Mouse (Mus musculus): ENCODE results near the gene Lyar. TPM values are rescaled to one million over a fixed set of nuclear protein-coding genes. Genes with fewer than 3 reads are reported as not detected.

Lyar gene
- total RNA-seq (2021) = 10 to 100 TPM; 21.3 to 22.0 TPM
- long read RNA-seq, experiment 1, transcript Lyar-201 (9 exons, 1,563 nt) = major isoform, 33 of 48 reads
- long read RNA-seq, experiment 1, partial matches to known transcripts = 2 of 48 reads
- long read RNA-seq, experiment 1, other reads (novel, unspliced or antisense) = 13 of 48 reads
- long read RNA-seq, experiment 2, transcript Lyar-201 (9 exons, 1,563 nt) = major isoform, 25 of 32 reads
- long read RNA-seq, experiment 2, partial matches to known transcripts = 1 of 32 reads
- long read RNA-seq, experiment 2, other reads (novel, unspliced or antisense) = 6 of 32 reads

DNA sequence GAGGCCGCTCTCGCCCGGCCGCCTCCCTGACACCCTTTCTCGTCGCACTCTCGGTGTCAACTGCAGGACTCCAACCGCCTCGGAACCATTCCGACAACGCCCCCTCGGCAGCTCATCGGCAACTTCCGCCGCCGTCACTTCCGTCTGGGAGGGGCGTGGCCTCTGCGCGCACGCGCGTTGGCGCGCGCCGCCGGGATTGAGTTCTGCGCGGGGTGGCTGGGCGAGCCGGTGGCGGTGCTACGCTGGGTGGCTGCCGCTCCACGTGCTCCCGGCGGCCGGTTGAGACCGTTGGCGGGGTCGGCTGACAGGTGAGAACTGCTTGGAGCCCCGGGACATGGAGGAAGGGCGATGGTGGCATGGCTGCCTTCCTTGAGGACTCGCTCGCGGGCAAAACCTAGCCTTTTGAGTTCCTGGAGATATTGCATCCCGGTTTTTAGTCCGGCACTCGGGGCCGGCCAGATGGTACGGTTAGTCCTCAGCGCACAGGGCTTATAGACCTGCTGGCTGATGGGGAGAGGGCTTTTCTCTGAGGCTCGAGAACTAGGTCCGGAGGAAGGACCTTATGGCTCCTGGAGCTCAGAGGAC is at the start of gene Lyar, which contains the start of gene Zbtb49:
TSS of gene Lyar (plus strand) at position 143 of the 585 bp plus-strand sequence.
TSS of gene Zbtb49 (minus strand) at position 130 of the 585 bp plus-strand sequence.
- peak; percentile 94 for DNase-seq (ENCODE audit: low spot score)

DNA sequence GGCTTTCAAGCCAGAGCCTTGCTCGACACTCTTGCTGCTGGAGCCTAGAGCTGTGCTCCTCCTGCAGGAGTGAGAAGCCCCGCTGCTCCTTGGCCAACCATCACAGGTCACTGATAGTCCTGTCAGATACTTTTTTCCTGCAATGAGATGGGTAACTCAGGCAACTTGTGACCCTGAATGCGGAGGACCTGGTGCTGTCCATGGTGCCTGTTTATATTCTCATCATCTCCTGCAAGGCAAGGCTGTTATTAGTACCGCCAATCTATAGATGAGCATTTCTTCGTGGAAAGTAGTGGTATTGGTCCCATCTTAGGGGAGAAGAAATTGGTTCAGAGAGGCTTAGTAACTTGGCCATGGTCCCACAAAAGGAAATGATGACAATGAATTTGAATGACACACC is 46.5 kb upstream of the Lyar start:
- DNase-seq (ENCODE audit: low spot score) = no peak

DNA sequence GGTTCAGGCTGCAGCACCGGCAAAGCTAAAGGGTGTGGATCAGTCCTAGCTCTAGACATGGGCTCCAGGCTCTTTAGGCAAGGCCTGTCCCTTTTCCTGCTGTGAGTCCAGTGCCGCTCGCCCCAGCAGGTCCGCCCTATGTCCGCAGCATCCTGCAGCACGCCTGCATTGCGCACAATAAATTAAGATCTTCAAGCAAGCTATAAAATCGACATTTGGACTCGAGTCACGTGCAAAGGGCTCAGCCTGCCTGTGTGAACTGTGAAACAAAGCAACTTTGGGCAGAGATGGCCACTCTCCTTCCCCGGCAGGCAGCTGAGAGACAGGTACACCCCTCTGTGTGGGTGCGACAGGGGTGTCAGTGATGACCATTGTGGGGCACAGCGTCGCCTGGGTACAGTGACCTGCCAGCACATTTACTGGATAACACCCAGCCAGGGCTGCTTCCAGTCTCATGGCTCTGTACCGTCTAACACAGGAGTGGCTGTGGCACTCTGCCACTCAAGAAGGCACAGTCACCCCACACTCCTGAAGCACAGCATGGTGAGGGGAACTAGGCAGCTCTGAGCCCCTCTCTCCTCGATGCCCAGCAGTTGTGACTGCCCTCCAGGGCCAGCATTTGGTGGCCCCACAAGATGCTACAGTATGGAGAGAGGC is 45.9 kb upstream of the Lyar start:
- no peak for DNase-seq (ENCODE audit: low spot score)

DNA sequence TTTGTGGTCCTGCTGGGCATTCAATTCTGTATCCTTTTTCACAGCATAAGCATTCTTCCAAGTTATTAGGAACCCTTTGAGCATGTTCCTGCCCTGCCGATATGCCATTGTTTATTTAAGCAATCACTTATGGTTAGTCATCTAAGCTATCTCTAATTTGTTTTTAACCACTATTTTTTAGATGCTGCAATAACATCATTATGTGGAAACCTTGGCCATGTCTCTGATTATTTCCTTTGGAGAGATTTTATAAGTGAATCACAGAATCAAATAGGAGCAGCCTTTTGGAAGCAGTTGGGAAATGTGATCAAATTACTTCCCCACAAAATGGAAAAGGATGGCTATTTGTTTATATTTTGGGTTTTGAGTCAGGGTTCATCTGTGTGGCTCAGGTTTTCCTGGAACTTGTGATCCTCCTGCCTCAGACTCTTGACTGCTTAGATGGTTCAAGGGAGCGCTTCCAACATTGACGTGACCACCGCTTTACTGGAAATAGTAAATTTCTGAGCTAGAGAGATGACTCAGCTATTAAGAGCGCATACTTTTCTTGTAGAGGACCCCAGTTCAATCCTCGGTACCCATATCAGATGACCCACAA is 35.5 kb upstream of the Lyar start:
- DNase-seq (ENCODE audit: low spot score) = no peak

DNA sequence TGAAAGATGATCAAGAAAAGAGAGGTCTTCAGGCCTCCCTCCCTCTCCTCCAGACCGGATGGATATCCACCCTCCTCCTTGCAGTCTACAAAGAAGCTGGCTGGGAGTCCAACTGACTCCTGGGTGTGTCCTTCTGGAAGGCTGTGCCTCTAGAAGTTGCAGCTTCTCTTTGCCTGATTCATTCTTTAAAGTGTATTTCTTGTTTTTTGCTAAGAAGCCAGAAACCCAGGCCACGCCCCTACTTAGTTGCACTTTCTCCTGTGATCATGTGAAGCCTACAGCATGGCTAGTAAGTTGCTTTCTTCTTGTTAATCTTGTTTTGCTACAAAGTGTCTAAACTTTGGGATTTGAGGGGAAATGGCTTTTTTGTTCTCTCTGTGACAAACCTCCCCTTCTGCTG is 33.3 kb upstream of the Lyar start:
- DNase-seq (ENCODE audit: low spot score) = peak; percentile 4

DNA sequence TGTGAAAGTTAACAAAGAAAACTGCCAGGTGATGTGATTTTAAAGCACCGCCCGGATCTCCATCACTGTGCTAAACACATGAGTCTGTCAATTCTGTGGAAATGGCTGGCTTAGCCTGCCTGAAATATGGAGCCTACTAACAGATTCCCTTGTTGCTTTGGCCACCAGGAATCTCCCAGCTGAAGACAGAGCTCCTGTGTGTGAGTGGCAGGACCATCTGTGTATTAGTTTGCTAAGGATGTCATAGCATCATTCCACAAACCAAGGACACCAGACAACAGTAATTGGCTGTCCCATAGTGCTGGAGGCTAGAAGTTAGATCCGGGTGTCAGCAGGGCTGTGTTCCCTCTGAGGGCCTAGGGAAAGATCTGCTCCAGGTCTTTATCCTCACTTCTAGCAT is 29.4 kb upstream of the Lyar start:
- no peak for DNase-seq (ENCODE audit: low spot score)

DNA sequence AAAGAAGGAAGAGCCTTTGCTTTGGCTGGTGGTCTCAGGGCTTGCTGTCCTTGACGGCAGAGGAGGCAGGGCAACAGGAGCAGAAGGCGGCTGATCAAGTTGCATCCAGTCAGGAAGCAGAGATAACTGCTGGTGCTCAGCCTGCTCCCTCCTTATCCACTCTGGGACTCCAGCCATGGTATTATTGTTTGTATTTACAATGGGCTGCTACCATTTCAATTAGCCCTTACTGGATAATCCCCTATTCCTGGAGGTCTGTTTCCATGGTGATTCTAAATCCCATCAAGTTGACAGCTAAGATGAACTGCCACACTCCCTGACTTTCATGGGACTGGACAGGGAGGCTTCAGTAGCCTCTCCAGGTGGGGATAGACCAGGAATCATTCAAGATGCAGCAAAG is 25.3 kb upstream of the Lyar start:
- no peak for DNase-seq (ENCODE audit: low spot score)

DNA sequence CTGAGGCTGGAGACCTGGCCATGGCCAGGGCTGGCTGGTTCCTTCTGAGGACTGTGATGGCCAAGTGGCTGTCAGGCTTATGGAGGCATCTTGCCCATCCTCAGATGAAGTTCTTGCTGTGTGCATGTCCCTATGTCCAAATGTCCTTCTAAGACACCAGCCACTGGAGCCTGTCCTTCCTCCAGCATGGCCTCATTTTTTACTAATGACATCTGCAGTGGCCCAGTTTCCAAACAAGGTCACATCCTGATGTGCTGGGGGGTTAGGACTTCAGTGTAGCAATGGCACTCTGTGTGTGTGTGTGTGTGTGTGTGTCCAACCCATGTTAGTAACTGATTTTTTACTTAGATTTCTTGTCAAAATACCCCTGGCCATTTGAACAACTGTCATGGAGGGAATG is 24.3 kb upstream of the Lyar start:
- no peak for DNase-seq (ENCODE audit: low spot score)

DNA sequence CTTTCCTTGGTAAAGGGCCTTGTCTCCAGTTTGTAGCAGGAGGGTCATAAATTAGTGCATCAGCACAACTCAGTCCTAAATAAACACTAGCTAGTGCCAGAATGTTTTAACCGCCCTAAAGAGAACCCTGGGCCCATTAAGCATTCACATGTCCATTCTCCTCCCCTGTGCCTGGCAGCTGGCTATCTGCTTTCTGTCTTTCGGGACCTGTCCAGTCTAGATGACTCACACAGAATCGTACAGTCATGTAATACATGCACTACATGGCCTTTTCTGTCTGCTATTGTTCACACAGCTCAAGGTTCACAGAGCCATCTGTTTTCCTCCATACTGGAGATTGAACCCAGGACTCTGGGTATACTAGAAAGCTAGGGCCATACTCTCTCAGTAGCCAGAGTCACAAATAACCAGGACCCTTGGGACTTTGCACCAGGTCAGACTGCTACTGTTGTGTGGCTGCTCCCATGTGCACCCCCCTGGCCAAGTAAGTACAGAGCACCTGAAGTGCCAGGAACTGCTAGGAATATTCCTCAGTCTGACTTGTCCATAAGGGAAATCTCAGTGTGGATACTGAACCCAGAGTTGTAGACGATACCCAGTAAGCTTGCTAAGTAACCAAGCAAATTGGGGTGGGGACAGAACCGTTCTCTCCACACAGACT is 23.3 kb upstream of the Lyar start:
- DNase-seq (ENCODE audit: low spot score) = no peak

DNA sequence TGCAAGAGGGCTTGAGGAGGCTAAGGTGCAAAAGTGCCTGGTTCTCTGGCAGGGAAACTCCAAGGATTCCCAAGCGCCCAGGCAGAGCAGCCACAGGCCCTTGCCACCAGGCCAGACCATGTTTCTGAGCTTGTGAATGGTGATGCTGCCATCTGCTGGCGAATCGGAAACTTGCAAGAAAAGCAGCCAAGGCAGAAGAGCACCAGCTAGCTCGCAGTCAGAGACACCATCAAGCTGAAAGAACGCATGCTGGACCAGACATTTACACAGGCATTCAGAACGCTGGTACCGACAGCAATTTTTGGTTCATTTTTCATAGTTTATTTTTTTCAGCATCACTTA is 22.8 kb upstream of the Lyar start:
- DNase-seq (ENCODE audit: low spot score) = peak; percentile 80

DNA sequence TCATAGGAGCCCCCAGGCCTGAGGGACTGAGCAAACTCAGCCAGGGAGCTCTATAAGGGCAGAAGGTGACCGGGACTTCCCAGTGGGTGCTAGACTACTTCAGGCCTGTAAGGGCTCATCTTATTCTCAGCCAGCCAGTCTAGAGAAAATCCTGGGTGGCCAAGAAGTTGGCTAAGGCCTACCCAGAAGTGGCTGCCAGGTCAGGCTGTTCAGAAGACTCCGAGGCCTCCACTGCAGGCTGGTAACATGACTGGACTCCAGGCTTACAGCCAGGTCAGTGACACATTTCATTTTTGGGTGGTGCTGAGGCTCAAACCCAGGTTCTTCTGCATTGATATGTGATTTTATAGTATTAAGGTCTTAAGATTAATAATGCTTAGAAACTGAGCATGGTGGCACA is 20.6 kb upstream of the Lyar start:
- no peak for DNase-seq (ENCODE audit: low spot score)

DNA sequence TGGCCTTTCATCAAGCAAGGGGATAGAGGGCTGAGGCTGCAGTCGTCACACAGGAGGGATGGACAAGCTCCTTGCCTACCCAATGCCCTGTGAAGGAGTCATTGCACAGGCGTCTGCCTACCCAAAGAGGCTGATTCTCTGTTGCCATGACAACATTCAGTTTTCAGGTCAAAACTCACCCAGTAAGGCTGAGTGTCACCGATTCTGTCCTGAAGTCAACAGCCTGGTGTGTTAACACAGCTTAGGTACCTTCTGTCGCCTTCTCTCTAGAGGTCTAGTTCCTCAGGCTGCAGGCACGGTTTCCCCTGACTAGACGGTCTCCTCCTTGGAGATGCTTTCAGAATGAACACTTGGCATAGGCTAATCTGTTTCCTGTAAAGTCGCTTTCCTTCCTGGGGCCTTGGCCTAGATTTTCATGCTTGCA is 15.0 kb upstream of the Lyar start:
- no peak for DNase-seq (ENCODE audit: low spot score)

DNA sequence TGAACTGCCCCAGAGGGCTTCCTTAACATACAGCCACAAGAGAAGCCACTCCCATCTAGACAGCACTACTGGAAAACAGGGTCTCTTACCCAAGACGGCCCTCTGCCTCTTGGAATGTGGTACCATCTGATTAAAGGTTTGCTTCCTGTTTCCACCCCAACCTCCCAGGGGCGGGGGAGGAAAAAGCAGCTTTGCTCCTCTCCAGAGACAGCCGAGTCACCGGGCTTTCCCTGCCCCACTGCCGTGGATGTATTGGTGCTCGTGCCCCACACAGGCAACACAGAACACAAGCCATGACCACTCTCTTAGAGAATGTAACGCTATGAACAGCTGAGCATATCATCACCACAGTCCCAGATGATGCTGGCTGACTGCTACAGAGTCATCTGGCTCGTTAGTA is 11.3 kb upstream of the Lyar start:
- no peak for DNase-seq (ENCODE audit: low spot score)

DNA sequence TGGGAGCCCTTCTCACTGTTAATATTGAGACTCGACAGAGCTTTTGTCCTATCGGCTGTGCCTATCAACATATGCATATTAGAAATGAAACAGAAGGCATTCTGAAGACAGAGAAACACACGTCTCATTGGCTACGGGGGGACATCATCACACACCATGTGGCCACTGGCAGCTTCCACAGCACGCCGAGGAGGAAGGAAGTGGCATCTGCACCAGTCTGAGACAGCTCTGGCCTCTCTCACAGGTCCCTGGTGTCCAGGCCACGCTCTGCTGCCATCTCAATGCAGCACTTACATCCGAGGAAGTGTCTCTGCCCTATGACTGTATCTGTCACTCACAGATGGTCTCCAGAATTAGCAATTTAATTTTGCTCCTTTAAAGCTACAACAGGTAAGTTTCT is 8.6 kb upstream of the Lyar start:
- DNase-seq (ENCODE audit: low spot score) = no peak

DNA sequence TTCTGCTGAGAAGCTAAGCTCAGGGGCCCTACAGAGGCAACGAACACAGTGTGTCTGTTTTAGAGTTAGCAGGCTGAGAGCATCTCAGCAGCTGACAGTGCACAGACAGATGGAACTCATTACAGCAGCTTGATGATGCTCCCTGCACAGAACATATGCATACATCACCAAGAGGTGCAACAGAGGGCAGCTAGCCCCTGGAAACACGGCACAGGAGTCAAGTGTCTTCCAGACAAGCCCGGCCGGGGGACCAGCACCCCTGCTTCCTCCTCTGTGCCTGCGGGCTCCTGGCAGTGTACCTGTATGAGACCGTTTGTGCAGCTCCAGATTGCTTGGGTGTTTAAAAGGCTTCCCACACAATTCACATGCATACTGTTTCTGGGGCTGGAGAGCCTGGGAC is 7.3 kb upstream of the Lyar start:
- no peak for DNase-seq (ENCODE audit: low spot score)

DNA sequence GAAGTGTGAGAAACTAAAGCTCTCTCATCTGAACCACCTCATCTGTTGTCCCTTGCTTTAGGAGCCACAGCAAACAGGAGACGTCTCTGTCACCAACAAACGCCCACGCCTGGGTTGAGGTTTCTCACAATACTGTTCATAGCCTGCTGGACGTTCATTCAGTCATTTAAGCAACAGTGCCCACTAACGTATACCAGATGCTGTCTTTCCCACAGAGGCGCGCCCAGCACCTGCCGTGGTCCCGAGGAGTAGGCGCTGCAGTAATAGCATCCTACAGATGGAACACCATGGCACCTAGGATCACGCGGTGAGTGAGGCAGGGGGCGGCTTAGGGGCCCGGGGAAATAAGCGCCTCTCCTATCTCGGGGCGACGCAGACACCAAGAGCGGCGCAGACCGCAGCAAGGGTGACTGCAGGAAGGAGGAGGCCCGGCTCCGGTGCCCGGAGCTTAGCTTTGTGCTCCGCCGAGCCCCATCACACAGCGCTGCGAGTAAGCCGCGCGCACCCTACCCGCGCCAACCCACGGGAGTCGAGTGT is 431 bp upstream of the Lyar start:
- DNase-seq (ENCODE audit: low spot score) = no peak

DNA sequence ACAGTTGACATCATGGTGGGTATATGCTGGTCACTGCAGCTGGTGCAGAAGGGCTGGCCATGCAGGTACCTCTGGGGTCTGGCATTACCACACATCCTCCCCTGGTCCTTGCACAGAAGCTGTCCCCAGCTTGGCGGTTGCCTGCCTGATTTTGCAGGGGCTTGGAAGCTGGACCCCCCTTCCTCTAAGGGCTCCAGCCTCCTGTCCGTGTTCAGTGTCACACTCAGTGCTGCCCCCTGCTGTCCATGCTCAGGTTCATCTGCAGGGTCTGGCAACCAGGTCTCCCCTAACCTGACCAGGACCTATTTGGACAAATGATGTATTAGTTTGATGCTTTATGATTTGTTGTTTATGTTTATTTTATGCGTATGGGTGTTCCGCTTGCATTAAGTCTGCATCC is 15.2 kb downstream of the Lyar start:
- peak; percentile 33 for DNase-seq (ENCODE audit: low spot score)

DNA sequence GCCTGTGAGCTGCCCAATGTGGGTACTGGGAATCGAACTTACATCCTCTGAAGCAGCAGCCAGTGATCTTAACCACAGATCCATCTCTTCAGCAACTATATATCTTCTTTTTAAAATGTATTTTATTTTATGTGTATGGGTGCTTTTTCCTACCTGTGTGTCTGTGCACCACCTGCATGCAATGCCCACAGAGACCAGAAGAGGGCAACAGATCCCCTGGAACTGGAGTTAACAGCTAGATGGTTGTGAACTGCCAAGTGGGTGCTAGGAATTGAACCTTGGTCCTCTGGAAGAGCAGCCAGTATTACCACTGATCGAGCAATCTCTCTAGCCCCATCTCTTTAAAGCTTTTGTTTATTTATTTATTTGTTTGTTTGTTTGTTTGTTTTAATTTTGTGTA is 16.4 kb downstream of the Lyar start:
- no peak for DNase-seq (ENCODE audit: low spot score)

DNA sequence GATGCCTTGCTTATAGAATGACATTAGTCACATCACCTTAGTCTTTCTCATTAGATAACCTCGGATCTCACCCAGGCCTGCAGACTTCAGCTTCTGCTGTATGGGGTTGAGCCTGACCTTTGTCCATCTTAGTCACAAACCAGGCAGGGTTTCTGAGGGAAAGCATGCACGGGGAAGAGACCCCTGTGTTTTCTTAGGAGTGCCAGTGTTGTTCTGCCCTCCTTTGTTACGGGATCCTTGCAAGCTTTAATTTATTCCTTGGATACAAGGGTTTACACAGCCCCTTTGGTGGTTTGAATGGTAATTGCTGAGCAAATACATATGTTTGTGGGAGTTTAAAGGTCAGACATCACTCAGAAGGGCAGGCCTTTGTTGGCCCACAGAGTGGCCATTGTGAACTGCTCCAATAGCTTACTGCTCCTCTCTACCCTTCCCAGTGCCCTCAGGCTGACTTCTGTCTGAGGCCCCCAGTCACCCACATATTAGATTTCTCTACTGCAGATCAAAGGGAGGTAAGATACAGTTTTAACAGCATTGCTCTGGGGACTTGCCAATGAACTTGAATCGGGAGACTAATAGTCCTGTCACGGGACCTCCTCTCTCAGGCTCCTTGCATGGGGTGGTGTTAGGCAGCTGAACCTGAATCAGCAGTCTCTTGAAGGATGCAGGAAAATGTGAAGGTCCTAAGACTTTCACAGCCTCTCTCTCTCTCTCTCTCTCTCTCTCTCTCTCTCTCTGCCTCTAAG is 20.6 kb downstream of the Lyar start:
- DNase-seq (ENCODE audit: low spot score) = no peak

DNA sequence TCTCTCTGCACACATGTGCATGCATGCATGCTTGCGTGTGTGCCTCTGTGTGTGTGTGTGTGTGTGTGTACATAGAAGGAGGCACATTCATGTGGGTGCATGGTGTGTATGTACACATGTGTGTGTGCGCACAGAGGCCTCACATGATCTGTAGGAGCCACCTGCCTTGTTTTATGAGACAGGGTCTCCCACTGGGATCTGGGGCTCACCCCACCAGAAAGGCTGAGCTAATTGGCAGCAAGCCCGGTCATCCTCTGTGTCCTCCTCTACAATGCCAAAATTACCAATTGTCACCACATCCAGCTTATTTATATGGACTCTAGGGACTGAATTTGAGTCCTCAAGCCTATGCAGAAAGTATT is 21.2 kb downstream of the Lyar start:
- no peak for DNase-seq (ENCODE audit: low spot score)

DNA sequence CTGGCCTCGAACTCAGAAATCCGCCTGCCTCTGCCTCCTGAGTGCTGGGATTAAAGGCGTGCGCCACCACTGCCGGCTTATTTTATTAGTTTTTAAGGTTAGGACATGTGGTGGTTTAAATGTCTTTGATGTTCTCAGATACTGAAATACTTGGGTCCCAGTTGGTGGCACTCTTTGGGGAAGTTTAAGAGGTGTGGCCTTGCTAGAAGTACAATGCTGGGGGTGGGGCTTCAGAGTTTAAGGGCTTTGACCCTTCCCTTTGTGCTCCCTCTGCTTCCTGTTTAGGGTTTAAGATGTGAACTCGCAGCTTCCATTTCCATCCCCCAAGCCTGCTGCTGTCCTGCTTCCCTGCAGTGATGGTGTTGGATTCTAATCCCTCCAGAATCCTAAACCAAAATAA is 21.7 kb downstream of the Lyar start:
- DNase-seq (ENCODE audit: low spot score) = no peak
